Mouse (Mus musculus) liver, embryonic 14.5 days (tissue): ENCODE data around the gene Rhot2.

Source experiments
- CTCF ChIP-seq: IDR thresholded peaks from 2 replicates; pipeline ENCODE4 v1.5.1; 2016; ENCODE audit warnings: antibody characterized with exemption, low read depth, control low read depth
- EP300 ChIP-seq: IDR thresholded peaks from 2 replicates; pipeline ENCODE4 v1.6.1; 2016; ENCODE audit warnings: antibody characterized with exemption, low read depth

GRCm38 (mm10) chr17:25869954-25870353, 25.3 kb upstream of the Rhot2 start:
- no peak for TF ChIP-seq CTCF
- TF ChIP-seq EP300, result no peak
